Mouse (Mus musculus) hindbrain, embryonic 14.5 days (tissue): Measurements from ENCODE around the gene Spag5. TPM values are rescaled to one million over a fixed set of nuclear protein-coding genes. Genes with fewer than 3 reads are reported as not detected.
"Not testable (repeated sequence)": the region's sequence is repeated elsewhere in the genome, so short reads cannot be mapped to it uniquely, and the experiment has no call there.

Experiments
- ATAC-seq: fragments of 200-750 bp; cut with Nextera tagmentation; 2 replicates; pipeline ENCODE4 v1.8.0; 2017; ENCODE audit warnings: moderate number of reproducible peaks, mild to moderate bottlenecking, moderate TSS enrichment, moderate library complexity; ENCODE audit not compliant: low FRiP score
- DNase-seq: peaks from one replicate; pipeline ENCODE4 v3.0.0-alpha.2; 2015; ENCODE audit warnings: low spot score
- H3K27ac ChIP-seq: fragments of 300-500 bp; sonication (generic); 2 replicates; pipeline ENCODE4 v1.5.1; 2014; ENCODE audit warnings: mild to moderate bottlenecking, moderate library complexity
- H3K27me3 ChIP-seq: fragments of 300-500 bp; sonication (generic); 2 replicates; pipeline ENCODE4 v1.6.1; 2014; ENCODE audit warnings: mild to moderate bottlenecking, low read length, mixed read lengths; ENCODE audit not compliant: control insufficient read depth, insufficient read depth
- H3K36me3 ChIP-seq: fragments of 300-500 bp; sonication (generic); replicated peaks from 2 replicates; pipeline ENCODE4 v1.6.1; 2014; ENCODE audit not compliant: control insufficient read depth, insufficient read depth
- H3K4me1 ChIP-seq: fragments of 300-500 bp; sonication (generic); replicated peaks from 2 replicates; pipeline ENCODE4 v1.6.1; 2014; ENCODE audit warnings: antibody characterized with exemption, low read length, mixed read lengths; ENCODE audit not compliant: control insufficient read depth, insufficient read depth
- H3K4me2 ChIP-seq: fragments of 300-500 bp; sonication (generic); replicated peaks from 2 replicates; pipeline ENCODE4 v1.6.1; 2014; ENCODE audit warnings: mild to moderate bottlenecking, moderate library complexity
- H3K4me3 ChIP-seq: fragments of 300-500 bp; sonication (generic); replicated peaks from 2 replicates; pipeline ENCODE4 v1.5.1; 2014; ENCODE audit warnings: mild to moderate bottlenecking, low read length
- H3K9ac ChIP-seq: fragments of 300-500 bp; sonication (generic); 2 replicates; pipeline ENCODE4 v1.6.1; 2014
- H3K9me3 ChIP-seq: fragments of 300-500 bp; sonication (generic); 2 replicates; pipeline ENCODE4 v1.6.1; 2016; ENCODE audit warnings: low read length; ENCODE audit not compliant: control insufficient read depth
- WGBS: fragments of 180-500 bp; shearing (Covaris S2); extraction: QIAGEN DNeasy Blood & Tissue Kit; methylation state at CpG from one replicate; pipeline ENCODE4 v1.1.7; 2014; 5-methylcytosine and 5-hydroxymethylcytosine counted together
- polyA plus RNA-seq: library from polyadenylated mRNA; unstranded; fragments of >200 nt; fragmentation: Nextera tagmentation; extraction: Ambion mirVana; gene quantifications from 2 replicates; pipeline ENCODE4 v1.2.1, GENCODE M21; 2014

Gene Spag5
- polyA plus RNA-seq, 1 experiment from 2014 or later = 5.6 TPM

GRCm38 (mm10) chr11:78276169-78276568 is 25.2 kb upstream of the Spag5 start:
- not testable (repeated sequence) for H3K4me3 ChIP-seq, H3K4me1 ChIP-seq, H3K4me2 ChIP-seq, H3K27ac ChIP-seq, H3K27me3 ChIP-seq, H3K9me3 ChIP-seq, DNase-seq, ATAC-seq, H3K9ac ChIP-seq
- H3K36me3 ChIP-seq = peaks cover 100% of the 10 kb centered on the region
- 95% methylated on average over 4 of the region's 4 CpGs for WGBS

GRCm38 (mm10) chr11:78278853-78279252 is 22.5 kb upstream of the Spag5 start:
- no peak for ATAC-seq
- no peak for DNase-seq
- Histone ChIP-seq H3K27me3 (no peaks in the 10 kb centered on the region), H3K36me3 (peaks cover 100% of the 10 kb centered on the region), H3K27ac (no peak overlapping the region), H3K4me1 (no peaks in the 10 kb centered on the region), H3K9ac (no peak overlapping the region), H3K9me3 (no peaks in the 10 kb centered on the region), H3K4me2 (no peak overlapping the region), H3K4me3 (no peak overlapping the region)
- 95% methylated on average over 7 of the region's 7 CpGs for WGBS

GRCm38 (mm10) chr11:78279586-78279985 is 21.7 kb upstream of the Spag5 start:
- Histone ChIP-seq H3K27ac (no peak overlapping the region), H3K4me1 (no peaks in the 10 kb centered on the region), H3K27me3 (no peaks in the 10 kb centered on the region), H3K4me3 (no peak overlapping the region), H3K9me3 (no peaks in the 10 kb centered on the region), H3K36me3 (peaks cover 100% of the 10 kb centered on the region), H3K4me2 (no peak overlapping the region), H3K9ac (no peak overlapping the region)
- DNase-seq = no peak
- no peak for ATAC-seq
- WGBS = 85% methylated on average over 4 of the region's 4 CpGs

GRCm38 (mm10) chr11:78289146-78289763 is 12.1 kb upstream of the Spag5 start:
- no peak overlapping the region for H3K27ac ChIP-seq
- H3K4me3 ChIP-seq = no peak overlapping the region
- no peaks in the 10 kb centered on the region for H3K9me3 ChIP-seq
- H3K9ac ChIP-seq = no peak overlapping the region
- no peak overlapping the region for H3K4me2 ChIP-seq
- DNase-seq (no peak), ATAC-seq (no peak)
- no peaks in the 10 kb centered on the region for H3K27me3 ChIP-seq
- no peaks in the 10 kb centered on the region for H3K4me1 ChIP-seq
- peaks cover 98% of the 10 kb centered on the region for H3K36me3 ChIP-seq
- WGBS = 95% methylated on average over 7 of the region's 7 CpGs

- ATAC-seq = no peak
- Histone ChIP-seq H3K9ac (no peak within 1 kb of the TSS), H3K4me1 (no peaks in the 10 kb centered on the region), H3K4me3 (no peak within 1 kb of the TSS), H3K36me3 (peaks cover 90% of the 10 kb centered on the region), H3K27me3 (no peaks in the 10 kb centered on the region), H3K9me3 (no peaks in the 10 kb centered on the region), H3K4me2 (no peak within 1 kb of the TSS), H3K27ac (no peak within 1 kb of the TSS)
- 95% methylated on average over 4 of the region's 4 CpGs for WGBS
- DNase-seq = no peak
These were observed 10.7 kb upstream of the Spag5 start, which contains the start of gene BC030499 for GRCm38 (mm10) chr11:78290654-78291053. BC030499 (plus strand) TSS chr11:78290841.

GRCm38 (mm10) chr11:78294585-78294984 is 6.7 kb upstream of the Spag5 start:
- Histone ChIP-seq H3K9ac (no peak overlapping the region), H3K4me1 (no peaks in the 10 kb centered on the region), H3K36me3 (peaks cover 50% of the 10 kb centered on the region), H3K4me2 (no peak overlapping the region), H3K27ac (no peak overlapping the region), H3K27me3 (no peaks in the 10 kb centered on the region), H3K4me3 (no peak overlapping the region), H3K9me3 (no peaks in the 10 kb centered on the region)
- DNase-seq (no peak), ATAC-seq (no peak)
- WGBS = 96% methylated on average over 6 of the region's 6 CpGs

GRCm38 (mm10) chr11:78300917-78301316 is 412 bp upstream of the Spag5 start:
- Histone ChIP-seq H3K4me3 (peak overlapping the region; percentile 55), H3K9me3 (no peaks in the 10 kb centered on the region), H3K9ac (peak overlapping the region; percentile 54), H3K27me3 (no peaks in the 10 kb centered on the region), H3K36me3 (no peaks in the 10 kb centered on the region), H3K4me1 (peaks cover 5% of the 10 kb centered on the region), H3K4me2 (peak overlapping the region; percentile 99), H3K27ac (no peak overlapping the region)
- DNase-seq (no peak), ATAC-seq (peak; percentile 40; the same call in 1 of the 2 replicates)
- WGBS = 72% methylated on average over 7 of the region's 7 CpGs

GRCm38 (mm10) chr11:78305272-78305671 is 3.9 kb downstream of the Spag5 start:
- Histone ChIP-seq H3K4me3 (no peak overlapping the region), H3K27me3 (no peaks in the 10 kb centered on the region), H3K9ac (no peak overlapping the region), H3K36me3 (no peaks in the 10 kb centered on the region; the same call in 1 of the 2 replicates), H3K9me3 (no peaks in the 10 kb centered on the region), H3K27ac (no peak overlapping the region), H3K4me1 (peaks cover 5% of the 10 kb centered on the region), H3K4me2 (no peak overlapping the region)
- WGBS = 94% methylated on average over 4 of the region's 4 CpGs
- no peak for DNase-seq
- ATAC-seq = no peak

- Histone ChIP-seq H3K9ac (no peak overlapping the region), H3K9me3 (no peaks in the 10 kb centered on the region), H3K4me1 (no peaks in the 10 kb centered on the region), H3K27me3 (no peaks in the 10 kb centered on the region), H3K4me3 (no peak overlapping the region), H3K4me2 (no peak overlapping the region), H3K36me3 (peaks cover 8% of the 10 kb centered on the region), H3K27ac (no peak overlapping the region)
- no peak for DNase-seq
- no peak for ATAC-seq
- WGBS = 75% methylated on average over 8 of the region's 8 CpGs
These were observed 9.7 kb downstream of the Spag5 start for GRCm38 (mm10) chr11:78310861-78311511.
